Mouse (Mus musculus): ENCODE results near the gene Dst. TPM values are rescaled to one million over a fixed set of nuclear protein-coding genes. Genes with fewer than 3 reads are reported as not detected.
A peak's percentile ranks its signal among the peaks of the same experiment; 100 is the strongest.

Dst gene
- total RNA-seq, 2 experiments from 2014 or later = 238 TPM

GRCm38 (mm10) chr1:33989643-33990042 lies 81.6 kb downstream of the Dst start:
- no peak for DNase-seq

GRCm38 (mm10) chr1:33991067-33991466 lies 83.0 kb downstream of the Dst start:
- no peak for DNase-seq

- DNase-seq = no peak
These were observed 84.8 kb downstream of the Dst start for GRCm38 (mm10) chr1:33992810-33993209.

GRCm38 (mm10) chr1:33994201-33994600 lies 86.2 kb downstream of the Dst start:
- DNase-seq = no peak

- no peak for DNase-seq
These were observed 87.4 kb downstream of the Dst start for GRCm38 (mm10) chr1:33995386-33995785.

- no peak for DNase-seq
These were observed 88.3 kb downstream of the Dst start for GRCm38 (mm10) chr1:33996105-33996887.

- peak; percentile 29 for DNase-seq
These were observed 94.3 kb downstream of the Dst start for GRCm38 (mm10) chr1:34002321-34002720.

GRCm38 (mm10) chr1:34002970-34003369 lies 94.9 kb downstream of the Dst start:
- DNase-seq = no peak

GRCm38 (mm10) chr1:34005238-34005725 lies 97.3 kb downstream of the Dst start:
- DNase-seq = no peak

GRCm38 (mm10) chr1:34005726-34006638 lies 98.0 kb downstream of the Dst start:
- peak; percentile 79 for DNase-seq

GRCm38 (mm10) chr1:34006828-34007361 lies 98.9 kb downstream of the Dst start:
- DNase-seq = no peak

GRCm38 (mm10) chr1:34007379-34007778 lies 99.4 kb downstream of the Dst start:
- DNase-seq = peak; percentile 36

- peak; percentile 79 for DNase-seq
These were observed 103.1 kb downstream of the Dst start for GRCm38 (mm10) chr1:34011051-34011677.

GRCm38 (mm10) chr1:34011821-34012271 lies 103.8 kb downstream of the Dst start:
- DNase-seq = peak; percentile 36

GRCm38 (mm10) chr1:34013490-34013889 lies 105.5 kb downstream of the Dst start:
- no peak for DNase-seq

GRCm38 (mm10) chr1:34016780-34017179 lies 108.8 kb downstream of the Dst start:
- no peak for DNase-seq

GRCm38 (mm10) chr1:34017323-34017722 lies 109.3 kb downstream of the Dst start:
- no peak for DNase-seq

GRCm38 (mm10) chr1:34020599-34020998 lies 112.6 kb downstream of the Dst start:
- no peak for DNase-seq

GRCm38 (mm10) chr1:34021574-34021973 lies 113.5 kb downstream of the Dst start:
- no peak for DNase-seq

- DNase-seq = no peak
These were observed 115.1 kb downstream of the Dst start for GRCm38 (mm10) chr1:34023154-34023553.

GRCm38 (mm10) chr1:34025879-34026278 lies 117.9 kb downstream of the Dst start:
- no peak for DNase-seq

GRCm38 (mm10) chr1:34028722-34029121 lies 120.7 kb downstream of the Dst start:
- no peak for DNase-seq
